Mouse (Mus musculus): Measurements from ENCODE around the gene Mapk3.

DNA sequence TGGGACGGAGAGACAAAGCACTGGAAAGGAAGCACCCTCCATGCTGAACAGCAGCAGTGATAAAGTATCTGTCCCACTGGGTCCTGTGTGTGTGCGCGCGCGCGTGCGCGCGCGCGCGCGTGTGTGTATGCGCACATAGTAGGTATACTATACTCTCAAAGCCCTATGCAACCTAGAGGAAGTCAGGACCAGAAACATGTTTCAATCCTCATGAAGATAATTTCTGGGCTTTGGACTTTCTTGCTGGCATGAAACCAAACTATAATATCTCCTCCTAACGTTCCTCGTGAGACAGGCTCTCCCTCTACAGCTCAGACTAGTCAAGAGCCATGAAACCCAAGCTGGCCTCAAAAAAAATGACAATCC lies 41.6 kb downstream of the Mapk3 start:
- TF ChIP-seq CTCF (IDR thresholded peaks at IDR 0.05; ENCODE audit: borderline replicate concordance, insufficient read depth, low read length) (no peak), POLR2A (IDR thresholded peaks at IDR 0.05; ENCODE audit: low read depth, low read length) (no peak)

All from embryonic fibroblast, embryonic 13.5 days (primary cell).